Mouse (Mus musculus) hindbrain, embryonic 15.5 days (tissue): ENCODE data around the gene Pax2. TPM values are rescaled to one million over a fixed set of nuclear protein-coding genes. Genes with fewer than 3 reads are reported as not detected.
"Not testable (repeated sequence)": the region's sequence is repeated elsewhere in the genome, so short reads cannot be mapped to it uniquely, and the experiment has no call there.

Source experiments
- ATAC-seq: fragments of 200-750 bp; cut with Nextera tagmentation; 2 replicates; pipeline ENCODE4 v1.8.0; 2017; ENCODE audit warnings: low read depth, moderate number of reproducible peaks, moderate TSS enrichment; ENCODE audit not compliant: low FRiP score
- H3K27ac ChIP-seq: fragments of 300-500 bp; sonication (generic); replicated peaks from 2 replicates; pipeline ENCODE4 v1.5.1; 2015; ENCODE audit warnings: mild to moderate bottlenecking, inconsistent platforms
- H3K27me3 ChIP-seq: fragments of 300-500 bp; sonication (generic); 2 replicates; pipeline ENCODE4 v1.6.1; 2015; ENCODE audit warnings: control low read depth, inconsistent platforms
- H3K36me3 ChIP-seq: fragments of 300-500 bp; sonication (generic); 2 replicates; pipeline ENCODE4 v1.6.1; 2015; ENCODE audit warnings: control low read depth, inconsistent platforms
- H3K4me1 ChIP-seq: fragments of 300-500 bp; sonication (generic); replicated peaks from 2 replicates; pipeline ENCODE4 v1.6.1; 2015; ENCODE audit warnings: control low read depth, inconsistent platforms
- H3K4me2 ChIP-seq: fragments of 300-500 bp; sonication (generic); 2 replicates; pipeline ENCODE4 v1.6.1; 2015; ENCODE audit warnings: moderate library complexity, mild to moderate bottlenecking, inconsistent platforms
- H3K4me3 ChIP-seq: fragments of 300-500 bp; sonication (generic); 2 replicates; pipeline ENCODE4 v1.5.1; 2015; ENCODE audit warnings: mild to moderate bottlenecking, inconsistent platforms
- H3K9ac ChIP-seq: fragments of 300-500 bp; sonication (generic); 2 replicates; pipeline ENCODE4 v1.6.1; 2015; ENCODE audit warnings: inconsistent platforms
- H3K9me3 ChIP-seq: fragments of 300-500 bp; sonication (generic); 2 replicates; pipeline ENCODE4 v1.6.1; 2016; ENCODE audit warnings: control low read depth, inconsistent platforms
- WGBS: fragments of 180-500 bp; shearing (Covaris S2); methylation state at CpG from one replicate; pipeline ENCODE4 v1.1.7; 2015; 5-methylcytosine and 5-hydroxymethylcytosine counted together
- polyA plus RNA-seq: library from polyadenylated mRNA; unstranded; fragments of >200 nt; fragmentation: Nextera tagmentation; extraction: Ambion mirVana; gene quantifications from 2 replicates; pipeline ENCODE4 v1.2.1, GENCODE M21; 2015

Gene Pax2
- polyA plus RNA-seq, 1 experiment from 2014 or later, result 15.5 TPM

GRCm38 (mm10) chr19:44833391-44833790, 77.5 kb downstream of the Pax2 start:
- Histone ChIP-seq H3K36me3 (no peaks in the 10 kb centered on the region), H3K27ac (no peak overlapping the region), H3K9me3 (no peaks in the 10 kb centered on the region), H3K4me1 (peaks cover 44% of the 10 kb centered on the region), H3K4me3 (no peak overlapping the region), H3K4me2 (no peak overlapping the region), H3K27me3 (peaks cover 45% of the 10 kb centered on the region), H3K9ac (no peak overlapping the region)
- 21% methylated on average over 1 of the region's 1 CpGs for WGBS
- ATAC-seq, result no peak

- Histone ChIP-seq H3K36me3 (no peaks in the 10 kb centered on the region), H3K9ac (no peak overlapping the region)
- peak; percentile 25; the same call in 1 of the 2 replicates for ATAC-seq
These were observed 78.6 kb downstream of the Pax2 start for GRCm38 (mm10) chr19:44834218-44835041.

GRCm38 (mm10) chr19:44835042-44835930, 79.4 kb downstream of the Pax2 start:
- Histone ChIP-seq H3K36me3 (no peaks in the 10 kb centered on the region), H3K4me1 (peaks cover 44% of the 10 kb centered on the region), H3K4me2 (peak overlapping the region; percentile 75), H3K9me3 (no peaks in the 10 kb centered on the region), H3K9ac (peak overlapping the region; percentile 37), H3K4me3 (peak overlapping the region; percentile 42), H3K27me3 (peaks cover 64% of the 10 kb centered on the region), H3K27ac (peak overlapping the region; percentile 21)
- 0 out of 2 replicates have a peak, but pooled peaks have one; percentile 31 for ATAC-seq
- WGBS, result 6% methylated on average over 34 of the region's 34 CpGs

More at GRCm38 (mm10) chr19:44834218-44835041, 78.6 kb downstream of the Pax2 start:
- 11% methylated on average over 11 of the region's 11 CpGs for WGBS
- Histone ChIP-seq H3K9me3 (no peaks in the 10 kb centered on the region), H3K4me3 (no peak overlapping the region), H3K27ac (peak overlapping the region; percentile 21), H3K4me2 (no peak overlapping the region), H3K4me1 (peaks cover 44% of the 10 kb centered on the region), H3K27me3 (peaks cover 56% of the 10 kb centered on the region)

- Histone ChIP-seq H3K27ac (peak overlapping the region; percentile 21), H3K4me3 (peak overlapping the region; percentile 42), H3K9me3 (no peaks in the 10 kb centered on the region), H3K4me1 (peaks cover 44% of the 10 kb centered on the region), H3K9ac (peak overlapping the region; percentile 37), H3K27me3 (peaks cover 64% of the 10 kb centered on the region), H3K36me3 (no peaks in the 10 kb centered on the region), H3K4me2 (peak overlapping the region; percentile 75)
- under 1% methylated on average over 71 of the region's 71 CpGs for WGBS
- ATAC-seq, result no peak
These were observed 80.4 kb downstream of the Pax2 start for GRCm38 (mm10) chr19:44835931-44836861.

GRCm38 (mm10) chr19:44837426-44838205, 81.8 kb downstream of the Pax2 start:
- 3% methylated on average over 37 of the region's 37 CpGs for WGBS
- H3K9ac ChIP-seq, result no peak overlapping the region
- no peak overlapping the region for H3K27ac ChIP-seq
- no peaks in the 10 kb centered on the region for H3K36me3 ChIP-seq
- H3K9me3 ChIP-seq, result no peaks in the 10 kb centered on the region
- H3K4me1 ChIP-seq, result peaks cover 44% of the 10 kb centered on the region
- 0 out of 2 replicates have a peak overlapping the region, but pooled peaks have one; percentile 8 for H3K4me3 ChIP-seq
- ATAC-seq, result no peak
- peaks cover 52% of the 10 kb centered on the region for H3K27me3 ChIP-seq
- H3K4me2 ChIP-seq, result peak overlapping the region; percentile 75; the same call in 1 of the 2 replicates

- H3K27ac ChIP-seq, result no peak overlapping the region
- H3K36me3 ChIP-seq, result no peaks in the 10 kb centered on the region
- H3K27me3 ChIP-seq, result peaks cover 50% of the 10 kb centered on the region
- no peak overlapping the region for H3K4me3 ChIP-seq
- no peak for ATAC-seq
- H3K4me2 ChIP-seq, result no peak overlapping the region
- H3K9me3 ChIP-seq, result no peaks in the 10 kb centered on the region
- no peak overlapping the region for H3K9ac ChIP-seq
- peaks cover 44% of the 10 kb centered on the region for H3K4me1 ChIP-seq
- 12% methylated on average over 9 of the region's 9 CpGs for WGBS
These were observed 82.5 kb downstream of the Pax2 start for GRCm38 (mm10) chr19:44838321-44838720.

- not testable (repeated sequence) for H3K9ac ChIP-seq, H3K36me3 ChIP-seq, H3K4me1 ChIP-seq, H3K9me3 ChIP-seq, ATAC-seq, H3K4me3 ChIP-seq, H3K27ac ChIP-seq, H3K4me2 ChIP-seq
- peaks cover 21% of the 10 kb centered on the region for H3K27me3 ChIP-seq
- 91% methylated on average over 15 of the region's 15 CpGs for WGBS
These were observed 86.8 kb downstream of the Pax2 start for GRCm38 (mm10) chr19:44842661-44843060.

- ATAC-seq, result no peak
- no peaks in the 10 kb centered on the region for H3K9me3 ChIP-seq
- H3K27me3 ChIP-seq, result no peaks in the 10 kb centered on the region; the same call in 1 of the 2 replicates
- WGBS, result 64% methylated on average over 12 of the region's 12 CpGs
- no peaks in the 10 kb centered on the region for H3K36me3 ChIP-seq
- H3K4me1 ChIP-seq, result no peaks in the 10 kb centered on the region
- H3K4me3 ChIP-seq, result no peak overlapping the region
- no peak overlapping the region for H3K27ac ChIP-seq
- H3K9ac ChIP-seq, result no peak overlapping the region
- H3K4me2 ChIP-seq, result no peak overlapping the region
These were observed 93.6 kb downstream of the Pax2 start for GRCm38 (mm10) chr19:44849465-44849864.

GRCm38 (mm10) chr19:44858671-44859070, 102.8 kb downstream of the Pax2 start:
- no peak overlapping the region for H3K4me2 ChIP-seq
- no peaks in the 10 kb centered on the region for H3K27me3 ChIP-seq
- H3K9me3 ChIP-seq, result no peaks in the 10 kb centered on the region
- H3K36me3 ChIP-seq, result no peaks in the 10 kb centered on the region
- ATAC-seq, result no peak
- WGBS, result 90% methylated on average over 1 of the region's 1 CpGs
- H3K4me3 ChIP-seq, result no peak overlapping the region
- H3K4me1 ChIP-seq, result no peaks in the 10 kb centered on the region
- H3K27ac ChIP-seq, result no peak overlapping the region
- no peak overlapping the region for H3K9ac ChIP-seq

- H3K4me1 ChIP-seq, result no peaks in the 10 kb centered on the region
- ATAC-seq, result no peak
- no peaks in the 10 kb centered on the region for H3K36me3 ChIP-seq
- WGBS, result 62% methylated on average over 2 of the region's 2 CpGs
- no peak overlapping the region for H3K4me2 ChIP-seq
- H3K9ac ChIP-seq, result no peak overlapping the region
- H3K27ac ChIP-seq, result no peak overlapping the region
- H3K4me3 ChIP-seq, result no peak overlapping the region
- no peaks in the 10 kb centered on the region for H3K27me3 ChIP-seq
- H3K9me3 ChIP-seq, result no peaks in the 10 kb centered on the region
These were observed 112.9 kb downstream of the Pax2 start for GRCm38 (mm10) chr19:44868766-44869165.
